Mouse (Mus musculus) gastrocnemius, postnatal 25 days (tissue): ENCODE measurements around the gene Ncor2. TPM values are rescaled to one million over a fixed set of nuclear protein-coding genes. Genes with fewer than 3 reads are reported as not detected.

Experiments used
- DNase-seq: peaks from one replicate; pipeline ENCODE4 v3.0.0; 2022
- total RNA-seq, 2 experiments: library from RNA; stranded (reverse); gene quantifications; 1 replicate in 1 of 2; 2 replicates in 1 of 2; pipeline ENCODE4 v1.2.3; 2021

Gene Ncor2
- total RNA-seq, 2 experiments from 2014 or later: 92.7 to 108 TPM

GRCm38 (mm10) chr5:125148686-125149085 lies 30.3 kb downstream of the Ncor2 start:
- DNase-seq: peak; percentile 86

GRCm38 (mm10) chr5:125148173-125148572 lies 30.8 kb downstream of the Ncor2 start:
- no peak for DNase-seq

GRCm38 (mm10) chr5:125147124-125147523 lies 31.9 kb downstream of the Ncor2 start:
- no peak for DNase-seq

GRCm38 (mm10) chr5:125143114-125143872 lies 35.7 kb downstream of the Ncor2 start:
- no peak for DNase-seq

- no peak for DNase-seq
Observed at GRCm38 (mm10) chr5:125141916-125142315, 37.1 kb downstream of the Ncor2 start.

GRCm38 (mm10) chr5:125141525-125141880 lies 37.5 kb downstream of the Ncor2 start:
- DNase-seq: no peak

GRCm38 (mm10) chr5:125140832-125141524 lies 38.0 kb downstream of the Ncor2 start:
- peak; percentile 98 for DNase-seq

GRCm38 (mm10) chr5:125140151-125140699 lies 38.8 kb downstream of the Ncor2 start:
- peak; percentile 83 for DNase-seq

- no peak for DNase-seq
Observed at GRCm38 (mm10) chr5:125139669-125140068, 39.4 kb downstream of the Ncor2 start.

GRCm38 (mm10) chr5:125138841-125139430 lies 40.1 kb downstream of the Ncor2 start:
- no peak for DNase-seq

GRCm38 (mm10) chr5:125137672-125138285 lies 41.2 kb downstream of the Ncor2 start:
- no peak for DNase-seq

- no peak for DNase-seq
Observed at GRCm38 (mm10) chr5:125136996-125137671, 41.9 kb downstream of the Ncor2 start.

- no peak for DNase-seq
Observed at GRCm38 (mm10) chr5:125136296-125136995, 42.6 kb downstream of the Ncor2 start.

- DNase-seq: peak; percentile 68
Observed at GRCm38 (mm10) chr5:125134795-125135468, 44.1 kb downstream of the Ncor2 start.

- DNase-seq: no peak
Observed at GRCm38 (mm10) chr5:125134391-125134790, 44.6 kb downstream of the Ncor2 start.

- DNase-seq: no peak
Observed at GRCm38 (mm10) chr5:125133651-125134050, 45.4 kb downstream of the Ncor2 start.

GRCm38 (mm10) chr5:125132566-125133260 lies 46.3 kb downstream of the Ncor2 start:
- no peak for DNase-seq

- no peak for DNase-seq
Observed at GRCm38 (mm10) chr5:125132069-125132468, 47.0 kb downstream of the Ncor2 start.

GRCm38 (mm10) chr5:125130406-125130805 lies 48.6 kb downstream of the Ncor2 start:
- no peak for DNase-seq

GRCm38 (mm10) chr5:125128939-125129385 lies 50.1 kb downstream of the Ncor2 start:
- DNase-seq: no peak
